Mouse (Mus musculus) embryonic facial prominence, embryonic 10.5 days (tissue): ENCODE data around the gene Pigp. TPM values are rescaled to one million over a fixed set of nuclear protein-coding genes. Genes with fewer than 3 reads are reported as not detected.
A peak's percentile ranks its signal among the peaks of the same experiment; 100 is the strongest.

Experiments
- DNase-seq: peaks from one replicate; pipeline ENCODE4 v3.0.0-alpha.2; 2017; ENCODE audit warnings: low spot score
- H3K27ac ChIP-seq: fragments of 300-500 bp; sonication (generic); replicated peaks from 2 replicates; pipeline ENCODE4 v1.5.1; 2016; ENCODE audit warnings: mild to moderate bottlenecking
- H3K27me3 ChIP-seq: fragments of 300-500 bp; sonication (generic); replicated peaks from 2 replicates; pipeline ENCODE4 v1.6.1; 2016; ENCODE audit warnings: low read depth, mild to moderate bottlenecking; ENCODE audit not compliant: poor library complexity, severe bottlenecking
- H3K36me3 ChIP-seq: fragments of 300-500 bp; sonication (generic); replicated peaks from 2 replicates; pipeline ENCODE4 v1.6.1; 2016; ENCODE audit warnings: mild to moderate bottlenecking, moderate library complexity
- H3K4me1 ChIP-seq: fragments of 300-500 bp; sonication (generic); 2 replicates; pipeline ENCODE4 v1.6.1; 2016
- H3K4me3 ChIP-seq: fragments of 300-500 bp; sonication (generic); 2 replicates; pipeline ENCODE4 v1.5.1; 2016; ENCODE audit warnings: mild to moderate bottlenecking, moderate library complexity
- H3K9me3 ChIP-seq: fragments of 300-500 bp; sonication (generic); 2 replicates; pipeline ENCODE4 v1.6.1; 2016; ENCODE audit warnings: mild to moderate bottlenecking
- WGBS: fragments of 180-500 bp; shearing (Covaris S2); methylation state at CpG from one replicate; pipeline ENCODE4 v1.1.7; 2016; 5-methylcytosine and 5-hydroxymethylcytosine counted together
- polyA plus RNA-seq: library from polyadenylated mRNA; unstranded; fragments of >200 nt; fragmentation: Nextera tagmentation; extraction: Ambion mirVana; gene quantifications from 2 replicates; pipeline ENCODE4 v1.2.1, GENCODE M21; 2016

Pigp gene
- polyA plus RNA-seq, 1 experiment from 2014 or later: 77.9 TPM

DNA sequence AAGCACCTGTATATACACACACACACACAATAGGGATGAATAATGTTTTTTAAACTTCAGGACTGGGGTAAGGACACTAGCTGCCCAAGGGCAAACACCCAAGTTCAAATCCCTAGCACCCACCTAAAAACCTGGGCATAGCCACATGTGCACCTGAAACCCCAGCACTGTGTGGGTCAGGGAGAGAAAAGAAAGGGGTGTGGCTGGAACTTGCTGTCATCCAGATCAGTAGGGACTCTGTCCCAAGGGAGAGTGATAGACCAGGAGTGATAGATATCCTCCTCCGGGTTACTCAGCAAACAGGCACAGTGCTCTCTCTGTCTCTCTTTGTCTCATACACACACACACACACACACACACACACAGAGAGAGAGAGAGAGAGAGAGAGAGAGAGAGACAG lies 60.2 kb downstream of the Pigp start:
- Histone ChIP-seq H3K27me3 (no peaks in the 10 kb centered on the region), H3K36me3 (no peaks in the 10 kb centered on the region), H3K4me3 (peak overlapping the region; percentile 85; the same call in 1 of the 2 replicates), H3K4me1 (peaks cover 40% of the 10 kb centered on the region), H3K9me3 (no peaks in the 10 kb centered on the region), H3K27ac (no peak overlapping the region)
- 74% methylated on average over 1 of the region's 1 CpGs for WGBS
- DNase-seq: no peak

DNA sequence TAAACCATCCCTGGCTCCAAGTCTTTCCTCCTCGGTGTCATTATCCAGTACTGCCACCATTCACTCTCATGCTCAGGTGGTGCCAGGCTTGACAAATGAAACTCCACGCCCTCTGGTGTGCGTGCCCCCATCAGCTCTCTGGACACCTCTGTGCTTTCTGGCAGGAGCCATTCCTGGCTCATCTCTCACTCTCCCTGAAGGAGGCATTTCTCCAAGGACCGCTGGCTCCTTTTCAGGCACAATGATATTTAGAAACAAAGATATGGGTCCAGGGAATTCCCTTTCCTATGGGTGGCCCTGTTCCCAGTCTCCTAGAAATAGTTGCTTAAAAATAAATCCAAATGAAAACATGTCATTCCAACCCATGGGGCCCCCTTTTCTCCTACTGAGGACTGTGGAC lies 62.6 kb downstream of the Pigp start:
- H3K36me3 ChIP-seq: no peaks in the 10 kb centered on the region
- WGBS: 89% methylated on average over 4 of the region's 4 CpGs
- DNase-seq: no peak

More for the DNA sequence above, 62.6 kb downstream of the Pigp start:
- Histone ChIP-seq H3K9me3 (peaks cover 8% of the 10 kb centered on the region), H3K4me3 (no peak overlapping the region), H3K27me3 (peaks cover 5% of the 10 kb centered on the region), H3K27ac (no peak overlapping the region), H3K4me1 (peaks cover 40% of the 10 kb centered on the region)

Other genes starting within 250 kb of the Pigp start
- 12.2 and 13.1 TPM in 2 replicates for gene Hlcs, start 58.3 kb downstream of the Pigp start, polyA plus RNA-seq
- gene Ripply3, start 43.4 kb downstream of the Pigp start, polyA plus RNA-seq: 5.1 and 6.2 TPM in 2 replicates
- 300 and 304 TPM in 2 replicates for gene Ttc3, start 1.2 kb downstream of the Pigp start, polyA plus RNA-seq
- gene Vps26c, start 155.0 kb upstream of the Pigp start, polyA plus RNA-seq: 53.9 and 59.4 TPM in 2 replicates
- gene Dyrk1a, start 198.2 kb upstream of the Pigp start, polyA plus RNA-seq: 9.5 and 10.0 TPM in 2 replicates